Mouse (Mus musculus) megakaryocyte, embryonic 14.5 days (primary cell): ENCODE measurements around the gene Clip2.

Experiments used
- FLI1 ChIP-seq: IDR thresholded peaks from 2 replicates; pipeline ENCODE4 v1.6.1; 2012; ENCODE audit warnings: low read length, inconsistent platforms, mixed read lengths
- GATA1 ChIP-seq: IDR thresholded peaks from 3 replicates; pipeline ENCODE4 v1.6.1; 2012; ENCODE audit warnings: mixed read lengths, low read length, inconsistent platforms, borderline replicate concordance

DNA sequence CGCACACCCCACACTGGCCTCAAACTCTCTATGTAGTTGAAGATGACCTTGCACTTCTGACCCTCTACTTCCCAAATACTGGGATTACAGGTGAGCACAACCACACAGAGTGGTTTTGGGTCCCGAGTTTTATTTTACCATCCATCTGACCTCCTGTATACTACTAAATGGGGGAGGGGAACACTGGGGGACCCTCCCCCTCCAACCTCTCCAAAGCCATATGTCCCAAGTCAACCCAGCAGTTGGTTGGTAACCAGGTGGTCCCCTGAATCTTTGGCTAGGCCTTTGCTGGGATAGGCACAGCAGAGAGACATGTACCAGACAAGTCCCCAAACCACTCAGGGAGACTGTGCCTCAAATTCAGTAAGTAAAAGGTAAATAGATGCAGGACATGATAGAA, 94.9 kb downstream of the Clip2 start:
- no peak for TF ChIP-seq GATA1
- no peak for TF ChIP-seq FLI1
